Mouse (Mus musculus): Measurements from ENCODE around the gene Tomm40.

Tomm40 gene

DNA sequence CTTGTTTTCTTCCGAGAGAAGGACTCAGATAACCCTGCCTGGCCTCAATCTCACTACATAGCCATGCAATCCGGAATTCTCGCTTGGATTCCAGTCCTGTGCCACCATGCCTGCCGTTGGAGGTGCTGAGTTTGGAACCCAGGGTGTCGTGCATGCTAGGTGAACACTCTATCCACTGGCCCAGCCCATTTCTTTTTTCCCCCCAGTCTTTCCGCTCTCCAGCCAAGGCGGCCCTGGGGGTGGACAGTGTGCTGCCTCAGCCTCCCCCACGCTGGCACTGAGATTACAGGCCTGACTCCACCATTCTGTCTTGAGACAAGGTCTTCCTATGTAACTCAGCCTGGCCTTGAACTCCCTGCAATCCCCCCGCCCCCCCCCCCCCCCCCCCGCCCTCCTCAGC is 30.7 kb upstream of the Tomm40 start:
- no peak for DNase-seq (ENCODE audit: extremely low spot score, low spot score)

- DNase-seq (ENCODE audit: extremely low spot score, low spot score), result no peak
These were observed 29.6 kb upstream of the Tomm40 start for GRCm38 (mm10) chr7:19744590-19745385.

DNA sequence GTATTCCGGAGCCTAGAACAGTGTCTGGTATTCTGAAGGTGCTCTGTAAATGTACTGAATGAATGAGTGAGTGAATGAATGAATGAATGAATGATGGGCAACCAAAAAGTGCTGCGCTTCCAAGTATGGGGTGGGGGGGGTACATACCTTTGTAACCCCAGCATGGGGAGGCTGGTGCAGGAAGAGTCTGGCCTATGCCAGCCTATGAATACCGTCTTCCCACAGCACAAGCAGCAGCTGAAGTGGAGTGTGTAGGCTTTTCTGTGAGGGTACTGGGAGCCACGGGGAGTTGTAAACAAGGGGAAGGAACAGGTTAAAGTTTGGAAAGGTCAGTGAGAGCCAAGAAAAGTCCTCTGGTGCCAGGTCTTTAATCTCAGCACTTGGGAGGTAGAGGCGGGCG is 28.6 kb upstream of the Tomm40 start:
- no peak for DNase-seq (ENCODE audit: extremely low spot score, low spot score)

GRCm38 (mm10) chr7:19742468-19742867 is 27.2 kb upstream of the Tomm40 start:
- DNase-seq (ENCODE audit: extremely low spot score, low spot score), result no peak

DNA sequence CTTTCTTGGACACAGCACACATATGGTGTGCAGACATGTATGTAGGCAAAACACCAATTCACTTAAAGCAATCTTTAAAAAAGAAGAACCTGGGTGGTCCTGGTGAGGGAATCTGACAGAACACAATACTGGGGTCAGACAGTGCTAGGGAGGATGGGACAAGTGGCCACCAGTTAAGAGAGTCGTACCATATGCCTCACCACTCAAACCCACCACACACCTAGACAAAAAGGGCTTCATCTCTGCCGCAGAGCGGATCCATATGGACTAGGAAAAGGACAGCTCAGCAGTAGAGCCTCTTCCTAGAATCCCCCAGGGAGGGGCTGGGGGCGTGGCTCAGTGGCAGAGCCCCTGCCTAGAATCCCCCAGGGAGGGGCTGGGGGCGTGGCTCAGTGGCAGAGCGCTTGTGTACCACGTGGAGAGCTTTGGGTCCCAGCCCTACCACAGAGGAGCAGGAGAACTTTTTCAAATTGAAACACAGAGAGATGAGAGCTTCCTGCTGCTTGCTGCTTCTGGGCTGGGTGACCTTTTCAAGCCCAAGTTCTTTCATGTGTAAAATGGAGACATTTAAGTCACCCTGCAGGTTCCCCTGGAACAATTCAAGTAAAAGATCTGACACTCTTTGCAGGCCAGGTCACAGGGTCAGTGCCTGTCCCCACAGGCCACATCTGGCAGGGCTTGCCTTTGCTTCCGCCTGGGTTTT is 26.2 kb upstream of the Tomm40 start:
- DNase-seq (ENCODE audit: extremely low spot score, low spot score), result peak; percentile 48

GRCm38 (mm10) chr7:19740269-19740668 is 25.0 kb upstream of the Tomm40 start:
- no peak for DNase-seq (ENCODE audit: extremely low spot score, low spot score)

DNA sequence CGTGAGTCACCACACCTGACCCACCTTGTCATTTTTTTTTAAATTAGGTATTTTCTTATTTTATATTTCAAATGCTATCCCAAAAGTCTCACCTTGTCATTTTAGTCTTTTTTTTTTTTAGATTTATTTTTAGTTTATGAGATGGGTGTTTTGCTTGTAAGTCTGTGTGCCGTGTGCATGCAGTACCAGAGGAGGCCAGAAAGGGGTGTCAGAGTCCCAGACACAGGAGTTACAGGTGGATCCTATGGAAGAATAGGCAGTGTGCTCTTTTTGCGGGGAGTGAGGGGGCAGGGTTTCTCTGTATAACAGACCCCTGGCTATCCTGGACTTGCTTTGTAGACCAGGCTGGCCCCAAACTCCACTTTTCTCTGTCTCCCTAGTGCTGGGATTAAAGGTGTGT is 23.5 kb upstream of the Tomm40 start:
- no peak for DNase-seq (ENCODE audit: extremely low spot score, low spot score)

DNA sequence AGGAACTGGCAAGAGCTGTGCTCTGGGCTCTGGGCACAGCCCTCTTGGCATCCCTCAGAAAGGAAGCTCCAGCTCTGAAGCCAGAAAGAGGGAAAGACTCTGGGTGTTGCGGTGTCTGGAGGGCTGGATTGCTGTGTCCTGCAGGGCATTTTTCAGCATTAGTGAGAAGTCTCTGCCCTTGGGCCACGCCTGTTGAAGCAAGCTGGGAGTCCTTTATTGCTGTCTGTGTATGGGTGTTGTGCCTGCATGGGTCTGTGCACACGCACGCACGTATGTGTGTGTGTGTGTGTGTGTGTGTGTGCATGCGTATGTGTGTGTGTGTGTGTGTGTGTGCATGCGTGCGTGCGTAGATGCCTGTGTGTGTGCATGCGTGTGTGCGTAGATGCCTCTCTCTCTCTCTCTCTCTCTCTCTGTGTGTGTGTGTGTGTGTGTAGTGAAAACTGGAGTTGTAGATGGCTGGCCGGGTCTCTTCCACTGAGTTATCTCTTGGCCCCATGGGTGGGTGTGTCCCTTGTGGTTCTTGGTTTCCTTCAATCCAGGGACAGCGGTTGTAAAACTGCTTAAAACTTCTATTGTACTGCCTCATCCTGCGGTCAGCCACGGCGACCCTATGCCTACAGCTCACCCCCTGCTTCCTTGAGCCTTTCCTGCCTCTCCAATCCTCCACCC is 21.3 kb upstream of the Tomm40 start:
- DNase-seq (ENCODE audit: extremely low spot score, low spot score), result no peak

- no peak for DNase-seq (ENCODE audit: extremely low spot score, low spot score)
These were observed 19.0 kb upstream of the Tomm40 start for GRCm38 (mm10) chr7:19734178-19734666.

DNA sequence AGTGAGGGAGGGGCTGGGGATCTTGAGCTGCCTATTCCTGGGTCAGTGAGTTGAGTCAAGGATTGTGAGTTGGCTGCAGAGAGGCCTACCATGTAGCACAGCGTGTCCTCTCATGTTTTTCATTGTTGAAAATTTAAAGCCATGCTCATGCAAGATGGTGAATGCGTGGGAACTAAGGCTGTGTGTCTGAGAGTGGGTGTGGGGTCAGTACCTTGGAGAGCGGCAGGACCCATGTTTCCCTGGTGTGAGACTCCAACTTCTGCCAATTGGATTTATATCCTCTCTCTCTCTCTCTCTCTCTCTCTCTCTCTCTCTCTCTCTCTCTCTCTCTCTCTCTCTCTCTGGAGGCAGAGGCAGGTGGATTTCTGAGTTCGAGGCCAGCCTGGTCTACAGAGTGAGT is 11.3 kb upstream of the Tomm40 start:
- DNase-seq (ENCODE audit: extremely low spot score, low spot score), result no peak

GRCm38 (mm10) chr7:19724167-19724566 is 8.9 kb upstream of the Tomm40 start:
- DNase-seq (ENCODE audit: extremely low spot score, low spot score), result no peak

DNA sequence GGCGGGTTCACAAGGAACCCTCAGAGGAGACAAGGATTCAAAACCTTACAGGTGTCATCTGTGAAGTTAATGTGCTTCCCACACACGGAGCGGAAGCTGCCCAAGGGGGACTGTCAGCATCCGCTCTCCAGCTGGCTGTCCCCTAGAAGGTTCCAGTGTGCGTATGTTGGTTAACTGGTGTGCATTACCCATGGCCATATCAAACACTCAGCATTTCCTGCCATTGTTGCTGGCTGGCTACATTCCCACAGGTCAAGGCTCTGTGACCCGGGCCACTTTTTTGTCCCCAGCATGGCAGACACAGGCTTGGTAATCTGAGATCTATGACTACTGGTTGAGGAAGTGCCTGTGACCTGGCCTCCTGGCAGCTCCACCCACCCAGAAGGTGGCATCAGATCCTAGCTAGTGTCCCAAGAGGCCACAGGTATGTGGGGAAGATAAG is 7.5 kb upstream of the Tomm40 start:
- no peak for DNase-seq (ENCODE audit: extremely low spot score, low spot score)

DNA sequence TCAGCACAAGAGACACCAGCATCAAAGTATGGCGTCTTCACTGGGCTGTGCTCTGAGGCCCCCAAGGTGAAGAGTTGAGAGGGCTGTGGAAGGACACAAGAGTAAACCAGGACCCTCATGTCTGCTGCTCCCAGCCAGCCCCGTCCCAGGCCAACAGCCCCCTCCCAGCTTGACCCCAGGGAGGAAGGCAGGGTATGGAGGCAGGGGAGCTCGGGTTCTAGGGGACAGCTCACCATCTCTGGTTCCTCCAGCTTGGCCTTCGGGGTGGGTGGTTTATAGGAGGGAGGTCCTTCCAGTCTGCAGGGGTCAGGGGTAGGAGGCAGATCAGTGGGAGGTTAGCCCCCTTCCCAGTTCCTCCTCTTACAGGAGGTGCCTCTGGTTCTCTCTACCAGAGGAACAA is 4.0 kb upstream of the Tomm40 start:
- no peak for DNase-seq (ENCODE audit: extremely low spot score, low spot score)

GRCm38 (mm10) chr7:19718297-19718952 is 3.2 kb upstream of the Tomm40 start:
- DNase-seq (ENCODE audit: extremely low spot score, low spot score), result no peak

DNA sequence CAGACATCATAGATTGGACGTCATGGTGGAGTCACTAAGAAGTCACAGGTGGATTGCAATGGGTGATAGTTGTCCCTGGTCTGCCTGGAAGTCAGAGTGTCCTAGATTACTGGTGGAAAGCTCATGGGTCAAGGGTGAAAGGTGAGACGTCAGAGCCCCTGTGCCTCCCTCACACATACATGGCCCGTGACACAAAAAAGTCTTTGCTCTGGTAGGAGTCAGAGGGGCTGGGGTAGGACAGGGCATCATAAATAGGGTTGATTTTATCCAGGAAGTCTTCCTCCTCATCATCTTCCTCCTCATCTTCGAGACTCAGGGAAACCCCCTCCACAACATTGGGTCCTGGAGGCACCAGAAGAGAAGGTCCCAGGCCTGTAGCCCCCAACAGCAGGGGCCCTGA is 2.1 kb upstream of the Tomm40 start:
- DNase-seq (ENCODE audit: extremely low spot score, low spot score), result no peak

- no peak for DNase-seq (ENCODE audit: extremely low spot score, low spot score)
These were observed 1.6 kb upstream of the Tomm40 start for GRCm38 (mm10) chr7:19716822-19717221.

DNA sequence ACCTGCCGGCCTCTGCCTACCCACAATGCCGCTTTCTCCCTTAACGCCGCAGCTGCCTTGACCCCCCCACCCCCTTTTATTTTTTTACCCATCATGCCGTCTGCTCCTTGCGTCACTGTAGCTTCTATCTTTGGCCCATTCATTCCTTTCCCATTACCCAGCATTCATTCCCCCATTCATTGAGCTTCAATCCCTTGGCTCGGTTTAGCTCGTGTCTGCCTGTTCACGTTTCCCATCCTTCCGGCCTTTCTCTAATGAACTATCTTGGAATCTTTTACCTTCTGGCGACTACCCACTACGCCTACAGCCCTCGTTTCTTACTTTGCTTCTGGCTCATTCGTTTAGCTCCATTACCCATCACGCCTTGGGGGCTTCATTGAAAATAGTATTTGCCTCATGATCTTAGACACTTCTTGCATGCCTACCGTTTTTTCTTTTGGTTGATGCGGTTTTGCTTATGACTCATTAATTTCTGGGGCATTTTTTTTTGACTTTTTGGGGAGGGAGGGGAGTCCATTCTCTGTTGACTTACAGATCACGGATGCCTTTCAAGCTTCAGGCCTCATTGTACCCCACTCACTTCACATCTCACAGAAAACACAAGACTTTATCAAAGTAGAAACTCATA is 931 bp upstream of the Tomm40 start:
- DNase-seq (ENCODE audit: extremely low spot score, low spot score), result no peak

DNA sequence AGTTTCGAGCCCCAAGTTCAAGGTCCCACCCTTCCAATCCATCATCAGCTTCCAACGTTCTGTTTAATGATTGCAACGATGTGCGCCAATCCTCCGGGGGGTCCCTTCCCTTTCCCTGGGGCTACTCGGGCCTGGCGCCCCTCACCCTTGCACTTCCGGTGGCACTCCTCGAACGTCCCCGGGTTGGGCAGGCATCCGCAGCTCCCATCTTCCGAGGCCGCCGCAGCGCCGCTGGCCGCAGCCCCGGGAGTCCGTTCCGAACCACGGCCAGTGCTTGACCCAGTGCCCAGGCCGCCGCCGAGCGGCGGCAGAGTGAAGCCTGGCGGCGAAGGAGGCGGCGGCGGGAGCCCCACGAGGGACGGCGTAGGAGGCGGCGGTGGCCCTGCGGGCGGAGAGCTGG is 402 bp downstream of the Tomm40 start:
- DNase-seq (ENCODE audit: extremely low spot score, low spot score), result no peak

- DNase-seq (ENCODE audit: extremely low spot score, low spot score), result no peak
These were observed 1.6 kb downstream of the Tomm40 start for GRCm38 (mm10) chr7:19713598-19713997.

GRCm38 (mm10) chr7:19713196-19713595 is 2.0 kb downstream of the Tomm40 start:
- no peak for DNase-seq (ENCODE audit: extremely low spot score, low spot score)

DNA sequence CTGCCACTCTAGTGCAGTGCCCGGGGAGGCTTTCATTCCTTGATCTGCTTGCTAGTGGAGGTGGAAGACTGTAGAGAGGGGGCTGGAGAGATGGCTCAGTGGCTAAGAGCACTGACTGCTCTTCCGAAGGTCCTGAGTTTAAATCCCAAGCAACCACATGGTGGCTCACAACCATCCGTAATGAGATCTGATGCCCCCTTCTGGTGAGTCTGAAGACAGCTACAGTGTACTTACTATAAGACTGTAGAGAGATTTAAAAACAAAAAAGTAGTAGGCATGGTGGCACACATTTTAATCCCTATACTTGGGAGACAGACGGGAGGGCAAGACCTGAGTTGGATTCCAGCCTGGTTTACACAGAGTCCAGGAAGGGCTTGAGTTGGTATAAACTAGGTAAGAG is 2.8 kb downstream of the Tomm40 start:
- no peak for DNase-seq (ENCODE audit: extremely low spot score, low spot score)

Data from neural tube, embryonic 10.5 days (tissue).